Mouse (Mus musculus): ENCODE measurements at regions not wholly inside any gene's neighbourhood (a gene's known extent, or its start where the extent isn't known, plus 50 kb on each side); places are given as distances from the start of the nearest gene placed in this dataset.

GRCm38 (mm10) chr5:111538560-111539450 is 121.6 kb downstream of the Mn1 start:
- no peak for TF ChIP-seq CTCF (IDR thresholded peaks at IDR 0.05; ENCODE audit: low read depth)
- TF ChIP-seq EP300 (IDR thresholded peaks at IDR 0.05; ENCODE audit: low read depth), result no peak
